Mouse (Mus musculus) MEL (cell line): ENCODE results near the gene Aip. TPM values are rescaled to one million over a fixed set of nuclear protein-coding genes. Genes with fewer than 3 reads are reported as not detected.

Source experiments
- DNase-seq: peaks from one replicate; pipeline ENCODE4 v3.0.0; 2011; ENCODE audit warnings: low read depth, low spot score
- H3K27ac ChIP-seq: 2 replicates; pipeline ENCODE4 v1.5.1; 2012; ENCODE audit warnings: low read depth, mild to moderate bottlenecking, control low read depth, low read length, moderate library complexity; ENCODE audit not compliant: control insufficient read depth
- H3K27me3 ChIP-seq, 2 experiments: fragments of 150-350 bp in 1 of 2; sonication (generic) in 1 of 2; 2 replicates each; pipeline ENCODE4 v1.6.1; 2012; ENCODE audit warnings: low read length in 2 of 2, mild to moderate bottlenecking in 2 of 2, improper control_type of control experiment in 1 of 2, moderate library complexity in 1 of 2; ENCODE audit not compliant: insufficient read depth in 2 of 2, control insufficient read depth in 1 of 2
- H3K36me3 ChIP-seq, 2 experiments: 2 replicates each; pipeline ENCODE4 v1.6.1; 2012 to 2014; ENCODE audit warnings: low read length in 2 of 2, improper control_type of control experiment in 1 of 2, inconsistent platforms in 1 of 2, mild to moderate bottlenecking in 1 of 2; ENCODE audit not compliant: insufficient read depth in 2 of 2, control insufficient read depth in 1 of 2
- H3K4me1 ChIP-seq, 2 experiments: fragments of 150-350 bp in 1 of 2; sonication (generic) in 1 of 2; 2 replicates each; pipeline ENCODE4 v1.6.1; 2012; ENCODE audit warnings: low read length in 2 of 2, improper control_type of control experiment in 1 of 2, mild to moderate bottlenecking in 1 of 2; ENCODE audit not compliant: insufficient read depth in 2 of 2, control insufficient read depth in 1 of 2
- H3K4me3 ChIP-seq, 2 experiments: fragments of 150-350 bp in 1 of 2; sonication (generic) in 1 of 2; 2 replicates each; pipeline ENCODE4 v1.5.1; 2012; ENCODE audit warnings: low read depth in 2 of 2, low read length in 2 of 2, mild to moderate bottlenecking in 2 of 2, moderate library complexity in 2 of 2, control low read depth in 1 of 2, improper control_type of control experiment in 1 of 2; ENCODE audit not compliant: control insufficient read depth in 1 of 2, insufficient read depth in 1 of 2
- H3K79me2 ChIP-seq: 2 replicates; pipeline ENCODE4 v1.6.1; 2012; ENCODE audit warnings: mild to moderate bottlenecking, low read length, moderate library complexity; ENCODE audit not compliant: control insufficient read depth, poor library complexity, insufficient read depth
- H3K9ac ChIP-seq: 2 replicates; pipeline ENCODE4 v1.6.1; 2012; ENCODE audit warnings: low read depth, mild to moderate bottlenecking, control low read depth, low read length, moderate library complexity; ENCODE audit not compliant: control insufficient read depth, poor library complexity, severe bottlenecking
- H3K9me3 ChIP-seq: fragments of 150-350 bp; sonication (generic); replicated peaks from 2 replicates; pipeline ENCODE4 v1.6.1; 2012; ENCODE audit warnings: mild to moderate bottlenecking, low read length, improper control_type of control experiment, moderate library complexity; ENCODE audit not compliant: insufficient read depth
- BHLHE40 ChIP-seq: IDR thresholded peaks from 2 replicates; pipeline ENCODE4 v1.6.1; 2012; ENCODE audit warnings: low read depth, mild to moderate bottlenecking, inconsistent platforms, low read length, improper control_type of control experiment, borderline replicate concordance
- CHD1 ChIP-seq: IDR thresholded peaks from 2 replicates; pipeline ENCODE4 v1.6.1; 2012; ENCODE audit warnings: low read depth, mild to moderate bottlenecking, inconsistent platforms, low read length, improper control_type of control experiment
- CHD2 ChIP-seq: IDR thresholded peaks from 2 replicates; pipeline ENCODE4 v1.6.1; 2011; ENCODE audit warnings: low read length, improper control_type of control experiment
- ELF1 ChIP-seq: IDR thresholded peaks from 2 replicates; pipeline ENCODE4 v1.6.1; 2014; ENCODE audit warnings: low read depth, mild to moderate bottlenecking, inconsistent platforms, low read length, improper control_type of control experiment, moderate library complexity
- EP300 ChIP-seq, 2 experiments: IDR thresholded peaks; 2 replicates each; pipeline ENCODE4 v1.6.1; 2011; ENCODE audit warnings: improper control_type of control experiment in 2 of 2, low read length in 2 of 2, low read depth in 1 of 2, mild to moderate bottlenecking in 1 of 2
- ETS1 ChIP-seq: IDR thresholded peaks from 2 replicates; pipeline ENCODE4 v1.6.1; 2012; ENCODE audit warnings: low read depth, mild to moderate bottlenecking, inconsistent platforms, low read length, improper control_type of control experiment, moderate library complexity
- GABPA ChIP-seq: IDR thresholded peaks from 2 replicates; pipeline ENCODE4 v1.6.1; 2012; ENCODE audit warnings: low read depth, mild to moderate bottlenecking, inconsistent platforms, low read length, improper control_type of control experiment, moderate library complexity
- GATA1 ChIP-seq: IDR thresholded peaks from 2 replicates; pipeline ENCODE4 v1.6.1; 2011; ENCODE audit warnings: low read depth, low read length, improper control_type of control experiment
- HCFC1 ChIP-seq: IDR thresholded peaks from 2 replicates; pipeline ENCODE4 v1.6.1; 2012; ENCODE audit warnings: low read depth, mild to moderate bottlenecking, inconsistent platforms, low read length, improper control_type of control experiment, moderate library complexity
- JUND ChIP-seq: IDR thresholded peaks from 2 replicates; pipeline ENCODE4 v1.6.1; 2011; ENCODE audit warnings: low read depth, mild to moderate bottlenecking, improper control_type of control experiment, low read length
- KAT2A ChIP-seq: conservative IDR thresholded peaks from 2 replicates; pipeline ENCODE4 v1.6.1; 2012; ENCODE audit warnings: low read depth, low read length, improper control_type of control experiment, inconsistent platforms
- MAFK ChIP-seq: IDR thresholded peaks from 2 replicates; pipeline ENCODE4 v1.6.1; 2011; ENCODE audit warnings: low read depth, mild to moderate bottlenecking, low read length, improper control_type of control experiment, borderline replicate concordance
- MAX ChIP-seq: IDR thresholded peaks from 2 replicates; pipeline ENCODE4 v1.6.1; 2011; ENCODE audit warnings: low read length, improper control_type of control experiment
- MEF2A ChIP-seq: IDR thresholded peaks from 2 replicates; pipeline ENCODE4 v1.6.1; 2014; ENCODE audit warnings: low read depth, mild to moderate bottlenecking, inconsistent platforms, low read length, improper control_type of control experiment; ENCODE audit not compliant: poor library complexity, insufficient replicate concordance, severe bottlenecking; ENCODE audit errors: extremely low read depth
- MXI1 ChIP-seq: IDR thresholded peaks from 2 replicates; pipeline ENCODE4 v1.6.1; 2011; ENCODE audit warnings: mild to moderate bottlenecking, low read depth, low read length, improper control_type of control experiment
- MYB ChIP-seq: IDR thresholded peaks from 2 replicates; pipeline ENCODE4 v1.6.1; 2011; ENCODE audit warnings: mild to moderate bottlenecking, low read depth, low read length, improper control_type of control experiment
- NELFE ChIP-seq: IDR thresholded peaks from 2 replicates; pipeline ENCODE4 v1.6.1; 2011; ENCODE audit warnings: low read depth, low read length, improper control_type of control experiment
- NRF1 ChIP-seq: IDR thresholded peaks from 2 replicates; pipeline ENCODE4 v1.6.1; 2014; ENCODE audit warnings: low read depth, mild to moderate bottlenecking, inconsistent platforms, low read length, improper control_type of control experiment, moderate library complexity; ENCODE audit not compliant: poor library complexity, insufficient read depth, severe bottlenecking
- POLR2AphosphoS2 ChIP-seq: IDR thresholded peaks from 2 replicates; pipeline ENCODE4 v1.6.1; 2011; ENCODE audit warnings: low read length, improper control_type of control experiment
- POLR2AphosphoS5 ChIP-seq: IDR thresholded peaks from 2 replicates; pipeline ENCODE4 v1.6.1; 2012; ENCODE audit warnings: low read depth, borderline replicate concordance, mild to moderate bottlenecking, inconsistent platforms, low read length, moderate library complexity, mixed read lengths
- RAD21 ChIP-seq: IDR thresholded peaks from 2 replicates; pipeline ENCODE4 v1.6.1; 2011; ENCODE audit warnings: mild to moderate bottlenecking, low read depth, low read length, improper control_type of control experiment
- RCOR1 ChIP-seq: IDR thresholded peaks from 2 replicates; pipeline ENCODE4 v1.6.1; 2012; ENCODE audit warnings: low read depth, mild to moderate bottlenecking, inconsistent platforms, low read length, improper control_type of control experiment
- SIN3A ChIP-seq: IDR thresholded peaks from 2 replicates; pipeline ENCODE4 v1.6.1; 2012; ENCODE audit warnings: low read length, improper control_type of control experiment, inconsistent platforms
- SMC3 ChIP-seq: IDR thresholded peaks from 2 replicates; pipeline ENCODE4 v1.6.1; 2011; ENCODE audit warnings: low read depth, low read length, improper control_type of control experiment
- TAL1 ChIP-seq: IDR thresholded peaks from 2 replicates; pipeline ENCODE4 v1.6.1; 2012; ENCODE audit warnings: mild to moderate bottlenecking, inconsistent platforms, low read length, moderate library complexity, mixed read lengths
- TBP ChIP-seq: IDR thresholded peaks from 2 replicates; pipeline ENCODE4 v1.8.0; 2011; ENCODE audit warnings: low read depth, low read length, improper control_type of control experiment
- TCF12 ChIP-seq: IDR thresholded peaks from 2 replicates; pipeline ENCODE4 v1.6.1; 2014; ENCODE audit warnings: low read depth, mild to moderate bottlenecking, inconsistent platforms, low read length, improper control_type of control experiment, moderate library complexity
- UBTF ChIP-seq: IDR thresholded peaks from 2 replicates; pipeline ENCODE4 v1.6.1; 2012; ENCODE audit warnings: low read depth, mild to moderate bottlenecking, inconsistent platforms, low read length, improper control_type of control experiment, moderate library complexity, borderline replicate concordance; ENCODE audit not compliant: insufficient read depth
- USF1 ChIP-seq: IDR thresholded peaks from 2 replicates; pipeline ENCODE4 v1.6.1; 2014; ENCODE audit warnings: low read depth, mild to moderate bottlenecking, inconsistent platforms, low read length, improper control_type of control experiment, moderate library complexity
- USF2 ChIP-seq, 2 experiments: IDR thresholded peaks; 2 replicates each; pipeline ENCODE4 v1.6.1; 2011 to 2012; ENCODE audit warnings: improper control_type of control experiment in 2 of 2, low read length in 2 of 2, borderline replicate concordance in 1 of 2, inconsistent platforms in 1 of 2, low read depth in 1 of 2, mild to moderate bottlenecking in 1 of 2; ENCODE audit not compliant: insufficient read depth in 1 of 2
- ZKSCAN1 ChIP-seq: IDR thresholded peaks from 2 replicates; pipeline ENCODE4 v1.6.1; 2012; ENCODE audit warnings: low read depth, mild to moderate bottlenecking, inconsistent platforms, low read length, improper control_type of control experiment, moderate library complexity
- ZMIZ1 ChIP-seq: IDR thresholded peaks from 2 replicates; pipeline ENCODE4 v1.6.1; 2012; ENCODE audit warnings: low read depth, mild to moderate bottlenecking, inconsistent platforms, low read length, improper control_type of control experiment, moderate library complexity
- ZNF384 ChIP-seq: IDR thresholded peaks from 2 replicates; pipeline ENCODE4 v1.6.1; 2012; ENCODE audit warnings: low read depth, mild to moderate bottlenecking, inconsistent platforms, low read length, improper control_type of control experiment
- polyA plus RNA-seq, 2 experiments: library from polyadenylated mRNA; stranded (reverse) in 1 of 2; unstranded in 1 of 2; fragments of >175 nt in 1 of 2; fragments of >200 nt in 1 of 2; gene quantifications; 2 replicates each; pipeline versions ENCODE4 v1.2.1 to v1.2.4; 2012; ENCODE audit warnings: low replicate concordance in 2 of 2, low read depth in 1 of 2; ENCODE audit not compliant: insufficient read length in 2 of 2, insufficient read depth in 1 of 2, missing spikeins in 1 of 2
- total RNA-seq: library from RNA; depleted of rRNA; stranded (reverse); fragments of 300-350 nt; gene quantifications from 2 replicates; pipeline ENCODE4 v1.2.3, GENCODE M21; 2012; rRNA removed

Gene Aip
- 37.8 and 40.0 TPM in 2 replicates for total RNA-seq
- 100 to 1,000 TPM in 1 of 2 experiments, not detected in 1; 101 TPM for polyA plus RNA-seq

DNA sequence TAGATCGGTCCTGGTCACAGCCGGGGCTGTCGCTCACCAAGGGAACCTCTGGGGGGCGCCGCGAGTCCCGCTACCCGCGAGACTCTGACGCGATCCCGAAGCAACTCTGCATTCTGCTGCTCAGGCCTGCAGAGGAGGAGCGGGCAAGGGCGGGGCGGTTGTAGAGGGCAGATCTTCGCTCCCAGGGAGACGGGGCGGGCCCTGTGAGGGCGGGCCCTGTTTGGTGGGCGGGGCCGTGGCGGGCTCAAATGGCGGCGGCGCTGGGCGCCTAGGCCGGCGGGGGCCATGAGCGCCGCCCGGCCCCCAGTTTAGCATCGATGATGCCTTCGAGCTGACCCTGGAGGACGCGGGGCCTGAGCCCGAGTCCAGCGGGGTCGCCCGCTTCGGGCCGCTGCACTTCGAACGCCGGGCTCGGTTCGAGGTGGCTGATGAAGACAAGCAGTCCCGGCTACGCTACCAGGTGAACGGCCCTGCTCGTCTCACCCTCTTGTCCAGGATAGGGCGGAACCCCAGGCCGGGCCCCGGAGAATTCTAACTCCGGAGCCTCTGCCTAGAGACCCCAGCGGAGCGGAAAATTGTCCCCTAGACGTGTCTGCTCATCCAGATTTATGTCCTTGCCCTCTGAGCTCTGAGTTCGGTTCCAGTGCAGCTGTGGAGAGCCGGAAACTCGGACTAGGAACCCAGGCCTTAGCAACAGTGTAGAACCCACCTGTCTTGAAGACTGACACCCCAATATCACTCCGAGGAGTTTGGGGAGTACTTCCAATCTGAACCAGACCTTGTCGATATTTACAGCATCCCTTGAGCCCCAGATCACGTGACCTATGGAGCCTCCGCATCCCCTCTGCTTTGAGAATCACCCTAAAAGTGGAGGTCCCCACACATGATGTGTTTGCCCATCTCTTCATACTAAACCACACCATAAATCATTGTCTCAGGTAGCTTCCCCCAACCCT lies at the start of gene Aip:
Gene Aip, minus strand, starts transcription at position 118 of the 956 bp plus-strand sequence.
- Histone ChIP-seq H3K4me3 (peak within 1 kb of the TSS; percentile 88 to 91), H3K9ac (peak within 1 kb of the TSS; percentile 95), H3K27ac (peak within 1 kb of the TSS; percentile 63), H3K36me3 (peaks cover 0 to 26% of the 10 kb centered on the region in 2 experiments; a peak in 2 of 4 replicates), H3K9me3 (no peaks in the 10 kb centered on the region), H3K79me2 (peaks cover 4% of the 10 kb centered on the region; the same call in 1 of the 2 replicates), H3K4me1 (peaks cover 12 to 19% of the 10 kb centered on the region in 2 experiments), H3K27me3 (no peaks in the 10 kb centered on the region)
- DNase-seq, result peak; percentile 99
- TF ChIP-seq TBP (peak; percentile 45; the same call in 1 of the 2 replicates), ZKSCAN1 (no peak), MEF2A (no peak), SIN3A (peak; percentile 97), ZMIZ1 (peak; percentile 73), USF1 (peak; percentile 92), USF2 (IDR thresholded peaks at IDR 0.05; ENCODE audit: borderline replicate concordance in 1 of 2, insufficient read depth in 1 of 2, low read depth in 1 of 2, low read length in 2 of 2) (peak; percentile 24 to 72; a peak in 2 of 4 replicates), KAT2A (no peak; the same call in 1 of the 2 replicates), MXI1 (peak; percentile 63; the same call in 1 of the 2 replicates), EP300 (IDR thresholded peaks at IDR 0.05; ENCODE audit: low read depth in 1 of 2, low read length in 2 of 2) (peak in 1 of 2 experiments; percentile 21; a peak in 1 of 4 replicates), POLR2AphosphoS5 (no peak), JUND (no peak), NRF1 (peak; percentile 44; the same call in 1 of the 2 replicates), RAD21 (peak; percentile 28), GATA1 (no peak), ELF1 (peak; percentile 63), POLR2AphosphoS2 (peak; percentile 79; the same call in 1 of the 2 replicates), MYB (no peak), BHLHE40 (peak; percentile 81; the same call in 1 of the 2 replicates), CHD1 (0 out of 2 replicates have a peak, but pooled peaks have one; percentile 38), MAX (peak; percentile 43; the same call in 1 of the 2 replicates), RCOR1 (no peak), MAFK (no peak), TCF12 (peak; percentile 55), HCFC1 (peak; percentile 90), UBTF (no peak), TAL1 (no peak), CHD2 (peak; percentile 93), ETS1 (peak; percentile 42; the same call in 1 of the 2 replicates), NELFE (peak; percentile 79), SMC3 (peak; percentile 41), GABPA (no peak), ZNF384 (no peak)
